Mouse (Mus musculus) liver, postnatal 0 days (tissue): Measurements from ENCODE around the gene Pitpnm2. TPM values are rescaled to one million over a fixed set of nuclear protein-coding genes. Genes with fewer than 3 reads are reported as not detected.

ENCODE experiments used
- ATAC-seq: fragments of 200-750 bp; cut with Nextera tagmentation; 2 replicates; pipeline ENCODE4 v1.8.0; 2017; ENCODE audit warnings: mild to moderate bottlenecking, moderate library complexity
- DNase-seq: peaks from one replicate; pipeline ENCODE4 v3.0.0-alpha.2; 2016
- H3K27ac ChIP-seq: fragments of 300-500 bp; sonication (generic); 2 replicates; pipeline ENCODE4 v1.5.1; 2014; ENCODE audit warnings: antibody characterized with exemption, moderate library complexity, mild to moderate bottlenecking, low read depth
- H3K27me3 ChIP-seq: fragments of 300-500 bp; sonication (generic); 2 replicates; pipeline ENCODE4 v1.6.1; 2014; ENCODE audit warnings: low read length, control low read depth, mixed read lengths; ENCODE audit not compliant: insufficient read depth
- H3K36me3 ChIP-seq: fragments of 300-500 bp; sonication (generic); replicated peaks from 2 replicates; pipeline ENCODE4 v1.6.1; 2014; ENCODE audit warnings: mild to moderate bottlenecking, control low read depth, low read length, moderate library complexity, mixed read lengths; ENCODE audit not compliant: insufficient read depth
- H3K4me1 ChIP-seq: fragments of 300-500 bp; sonication (generic); 2 replicates; pipeline ENCODE4 v1.6.1; 2014; ENCODE audit warnings: antibody characterized with exemption, mild to moderate bottlenecking, control low read depth; ENCODE audit not compliant: insufficient read depth
- H3K4me2 ChIP-seq: fragments of 300-500 bp; sonication (generic); 2 replicates; pipeline ENCODE4 v1.6.1; 2014; ENCODE audit warnings: low read depth, mild to moderate bottlenecking, low read length, moderate library complexity, mixed read lengths
- H3K4me3 ChIP-seq: fragments of 300-500 bp; sonication (generic); 2 replicates; pipeline ENCODE4 v1.5.1; 2014; ENCODE audit warnings: low read depth, low read length
- H3K9ac ChIP-seq: fragments of 300-500 bp; sonication (generic); replicated peaks from 2 replicates; pipeline ENCODE4 v1.6.1; 2014; ENCODE audit warnings: mild to moderate bottlenecking, moderate library complexity
- H3K9me3 ChIP-seq: fragments of 300-500 bp; sonication (generic); 2 replicates; pipeline ENCODE4 v1.6.1; 2016; ENCODE audit warnings: mild to moderate bottlenecking, control low read depth, low read length, mixed read lengths
- CTCF ChIP-seq: sonication (generic); IDR thresholded peaks from 2 replicates; pipeline ENCODE4 v1.5.1; 2016; ENCODE audit warnings: antibody characterized with exemption, low read depth
- EP300 ChIP-seq: IDR thresholded peaks from 2 replicates; pipeline ENCODE4 v1.6.1; 2016; ENCODE audit warnings: antibody characterized with exemption, low read depth, mild to moderate bottlenecking
- whole genome bisulfite sequencing: fragments of 180-500 bp; shearing (Covaris S2); extraction: QIAGEN DNeasy Blood & Tissue Kit; methylation state at CpG from one replicate; pipeline ENCODE4 v1.1.7; 2014; ENCODE audit not compliant: insufficient replicate concordance; 5-methylcytosine and 5-hydroxymethylcytosine counted together
- polyA plus RNA-seq: library from polyadenylated mRNA; unstranded; fragments of >200 nt; fragmentation: Nextera tagmentation; extraction: Ambion mirVana; gene quantifications from 2 replicates; pipeline ENCODE4 v1.2.1, GENCODE M21; 2015

The Pitpnm2 gene
- polyA plus RNA-seq, 1 experiment from 2014 or later: 2.4 TPM

GRCm38 (mm10) chr5:124138066-124138465 is 111.5 kb downstream of the Pitpnm2 start:
- H3K9me3 ChIP-seq: no peaks in the 10 kb centered on the region
- no peak overlapping the region for H3K9ac ChIP-seq
- DNase-seq: no peak
- H3K27ac ChIP-seq: no peak overlapping the region
- no peak overlapping the region for H3K4me3 ChIP-seq
- no peak for ATAC-seq
- TF ChIP-seq CTCF: no peak
- no peak for TF ChIP-seq EP300
- no peaks in the 10 kb centered on the region for H3K4me1 ChIP-seq
- H3K27me3 ChIP-seq: no peaks in the 10 kb centered on the region
- 77% methylated on average over 7 of the region's 7 CpGs for WGBS
- H3K4me2 ChIP-seq: no peak overlapping the region
- peaks cover 46% of the 10 kb centered on the region for H3K36me3 ChIP-seq

GRCm38 (mm10) chr5:124134261-124134660 is 115.3 kb downstream of the Pitpnm2 start:
- ATAC-seq: no peak
- Histone ChIP-seq H3K27ac (no peak overlapping the region), H3K4me3 (no peak overlapping the region), H3K4me2 (no peak overlapping the region), H3K36me3 (peaks cover 46% of the 10 kb centered on the region), H3K4me1 (no peaks in the 10 kb centered on the region), H3K9ac (no peak overlapping the region), H3K27me3 (no peaks in the 10 kb centered on the region), H3K9me3 (no peaks in the 10 kb centered on the region)
- DNase-seq: no peak
- TF ChIP-seq CTCF (no peak), EP300 (no peak)
- 84% methylated on average over 5 of the region's 5 CpGs for WGBS

- Histone ChIP-seq H3K4me1 (no peaks in the 10 kb centered on the region), H3K36me3 (peaks cover 56% of the 10 kb centered on the region), H3K9ac (no peak overlapping the region), H3K9me3 (no peaks in the 10 kb centered on the region), H3K27me3 (no peaks in the 10 kb centered on the region), H3K4me3 (no peak overlapping the region), H3K27ac (no peak overlapping the region), H3K4me2 (no peak overlapping the region)
- no peak for TF ChIP-seq CTCF
- TF ChIP-seq EP300: no peak
- DNase-seq: no peak
- 88% methylated on average over 11 of the region's 11 CpGs for WGBS
- no peak for ATAC-seq
Observed at GRCm38 (mm10) chr5:124125093-124125492, 124.5 kb downstream of the Pitpnm2 start.

- no peak for ATAC-seq
- 86% methylated on average over 18 of the region's 18 CpGs for WGBS
- Histone ChIP-seq H3K27me3 (no peaks in the 10 kb centered on the region), H3K36me3 (peaks cover 54% of the 10 kb centered on the region), H3K27ac (no peak overlapping the region), H3K4me3 (no peak overlapping the region), H3K4me2 (no peak overlapping the region), H3K4me1 (no peaks in the 10 kb centered on the region; the same call in 1 of the 2 replicates), H3K9ac (no peak overlapping the region), H3K9me3 (no peaks in the 10 kb centered on the region)
- TF ChIP-seq EP300 (no peak), CTCF (no peak)
- no peak for DNase-seq
Observed at GRCm38 (mm10) chr5:124122357-124122756, 127.2 kb downstream of the Pitpnm2 start.

- no peak overlapping the region for H3K4me2 ChIP-seq
- ATAC-seq: no peak
- TF ChIP-seq CTCF (no peak), EP300 (no peak)
Observed at GRCm38 (mm10) chr5:124119204-124119603, 130.4 kb downstream of the Pitpnm2 start.

GRCm38 (mm10) chr5:124115990-124116845 is 133.3 kb downstream of the Pitpnm2 start, which contains the start of gene Arl6ip4:
Gene Arl6ip4, plus strand, starts transcription at chr5:124116089.
- H3K4me1 ChIP-seq: peaks cover 15% of the 10 kb centered on the region
- H3K9me3 ChIP-seq: no peaks in the 10 kb centered on the region
- ATAC-seq: no peak
- no peak; the same call in 1 of the 2 replicates for TF ChIP-seq EP300
- no peak for TF ChIP-seq CTCF
- H3K9ac ChIP-seq: peak within 1 kb of the TSS; percentile 98
- no peaks in the 10 kb centered on the region for H3K27me3 ChIP-seq
- under 1% methylated on average over 64 of the region's 64 CpGs for WGBS
- H3K4me3 ChIP-seq: peak within 1 kb of the TSS; percentile 97
- DNase-seq: peak; percentile 83
- H3K36me3 ChIP-seq: peaks cover 35% of the 10 kb centered on the region
- H3K27ac ChIP-seq: peak within 1 kb of the TSS; percentile 85
- peak within 1 kb of the TSS; percentile 94 for H3K4me2 ChIP-seq

More at GRCm38 (mm10) chr5:124119204-124119603, 130.4 kb downstream of the Pitpnm2 start:
- H3K4me3 ChIP-seq: no peak overlapping the region
- WGBS: 39% methylated on average over 5 of the region's 5 CpGs
- peaks cover 50% of the 10 kb centered on the region for H3K36me3 ChIP-seq
- no peak overlapping the region for H3K27ac ChIP-seq
- no peak overlapping the region for H3K9ac ChIP-seq
- peaks cover 10% of the 10 kb centered on the region for H3K4me1 ChIP-seq
- H3K9me3 ChIP-seq: no peaks in the 10 kb centered on the region
- no peak for DNase-seq
- H3K27me3 ChIP-seq: no peaks in the 10 kb centered on the region
